Mouse (Mus musculus) stomach, postnatal 0 days (tissue): ENCODE results near the gene Uox.

Source experiments
- CTCF ChIP-seq: IDR thresholded peaks from 2 replicates; pipeline ENCODE4 v1.5.1; 2016; ENCODE audit warnings: antibody characterized with exemption, low read depth, mild to moderate bottlenecking, moderate library complexity
- EP300 ChIP-seq: optimal IDR thresholded peaks from 2 replicates; pipeline ENCODE3; 2016; ENCODE audit warnings: antibody characterized with exemption

DNA sequence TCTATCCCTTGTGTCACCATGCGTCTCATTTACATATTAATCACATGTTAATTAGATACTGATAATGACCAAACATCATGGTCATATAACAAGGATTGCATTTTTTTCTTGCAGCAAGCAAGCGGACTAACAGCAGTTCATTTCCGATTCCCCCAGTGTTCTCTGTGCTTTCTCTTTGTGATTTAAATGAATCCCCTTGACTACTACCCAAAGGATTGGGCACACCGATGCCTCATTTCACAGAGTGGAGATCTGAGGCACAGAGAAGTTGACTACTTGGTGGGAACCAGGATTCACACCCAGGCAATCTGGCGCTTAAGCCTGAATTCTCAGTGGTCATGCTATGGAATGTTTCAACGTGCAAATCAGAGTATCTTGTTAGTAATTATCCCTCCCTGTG, 35.2 kb upstream of the Uox start:
- TF ChIP-seq CTCF (no peak), EP300 (no peak)
